Mouse (Mus musculus): ENCODE results near the gene Ankrd13b.
"Not testable (repeated sequence)": the region's sequence is repeated elsewhere in the genome, so short reads cannot be mapped to it uniquely, and the experiment has no call there.

The Ankrd13b gene

DNA sequence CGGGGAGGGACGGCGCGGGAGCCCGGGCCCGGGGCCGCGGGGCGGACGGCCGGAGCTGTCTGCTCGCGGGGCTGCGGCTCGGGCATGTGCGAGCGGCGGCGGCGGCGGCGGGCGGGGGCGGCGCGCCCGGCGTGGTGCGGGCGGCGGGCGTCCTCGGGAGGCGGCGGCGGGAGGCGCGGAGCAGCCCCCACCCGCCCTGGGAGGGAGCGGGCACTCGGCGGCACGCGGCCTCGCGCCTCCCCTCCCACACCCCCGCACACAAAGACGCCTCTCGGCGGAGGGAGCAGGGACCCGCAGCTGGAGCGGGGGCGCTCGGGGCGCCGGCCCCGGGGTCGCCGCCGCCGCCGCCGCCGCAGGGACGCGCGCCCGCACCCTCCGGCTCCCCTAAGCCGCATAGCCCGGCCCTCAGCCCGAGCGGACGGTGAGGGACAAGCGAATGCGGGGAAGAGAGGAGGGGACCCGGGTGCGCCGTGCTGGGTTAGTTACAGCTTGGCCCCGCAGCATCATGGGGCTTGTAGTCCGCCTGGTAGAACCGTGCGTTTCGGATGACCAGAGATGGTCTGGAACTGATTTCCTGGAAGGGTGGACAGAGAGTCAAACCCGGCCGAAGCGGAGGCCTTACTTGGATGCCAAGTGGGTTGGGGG lies at the start of gene Ankrd13b:
Ankrd13b (minus strand) TSS at position 88 of the 645 bp plus-strand sequence.
- DNase-seq (ENCODE audit: low spot score in 2 of 2): peak in 1 of 2 experiments; percentile 78

DNA sequence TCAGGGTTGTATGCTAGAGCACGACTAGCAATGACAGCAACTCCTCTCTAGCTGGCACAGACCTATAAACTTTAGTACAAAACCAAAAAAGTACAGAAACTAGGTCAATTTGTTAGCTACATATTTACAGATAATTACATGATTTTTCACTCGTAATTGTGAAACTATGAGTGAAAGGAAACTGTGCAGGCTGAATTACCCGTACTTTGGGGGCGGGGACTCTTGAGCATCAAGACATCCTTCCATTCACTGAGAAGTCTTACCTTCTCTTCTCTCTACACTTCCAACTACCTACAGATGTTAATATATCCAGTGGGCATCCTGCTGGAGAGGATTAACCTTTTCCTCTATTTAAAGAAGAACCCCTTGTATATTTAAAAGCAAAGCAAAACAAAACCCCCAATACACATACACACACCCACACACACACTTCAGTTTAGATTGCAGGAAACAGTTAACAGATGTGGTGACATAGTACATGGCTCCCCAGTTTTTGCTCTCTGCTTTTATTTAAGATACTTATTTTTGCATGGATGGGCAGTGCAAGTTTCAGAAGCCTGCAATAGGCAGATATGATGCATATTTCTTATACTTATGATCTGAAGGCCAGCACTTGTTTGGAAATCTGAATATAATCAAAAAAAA lies 42.8 kb upstream of the Ankrd13b start:
- no peak for DNase-seq (ENCODE audit: low spot score in 2 of 2)

DNA sequence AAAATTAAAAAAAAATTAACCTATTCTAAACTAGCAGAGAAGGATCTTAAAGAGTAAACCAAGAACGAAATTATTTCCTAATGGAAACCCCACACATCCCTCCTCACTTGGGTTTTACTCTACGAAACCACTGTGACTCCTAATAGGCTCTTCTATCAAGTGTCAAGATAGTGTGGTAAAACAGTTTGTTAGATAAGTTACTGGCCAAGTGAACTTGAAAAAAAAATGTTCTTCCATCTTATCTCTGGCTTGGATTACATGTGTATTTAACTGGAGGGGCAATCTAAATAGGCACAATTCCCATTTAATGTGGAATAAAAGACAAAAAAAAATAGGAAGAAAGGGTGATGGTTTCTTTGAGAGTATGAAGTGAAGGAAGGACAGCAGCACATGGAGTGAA lies 41.4 kb upstream of the Ankrd13b start:
- DNase-seq (ENCODE audit: low spot score in 2 of 2): no peak

DNA sequence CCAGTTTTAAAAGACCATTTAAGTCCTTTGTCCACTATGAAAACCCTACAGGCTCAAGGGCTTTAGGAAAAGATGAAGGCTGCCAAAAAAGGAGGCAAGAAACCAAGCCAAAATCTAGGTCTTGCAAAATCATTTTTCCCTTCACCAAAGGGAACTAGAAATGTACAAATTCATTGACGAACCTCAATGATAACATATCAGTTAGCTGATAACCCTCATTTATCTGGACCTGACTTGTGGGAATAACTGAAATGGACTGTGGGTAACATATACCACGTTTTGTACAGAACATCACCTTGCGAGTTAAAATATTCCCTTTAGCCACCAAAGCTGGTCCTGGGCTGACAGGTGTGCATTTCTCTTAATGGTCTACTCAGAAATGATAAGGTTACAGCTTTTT lies 40.2 kb upstream of the Ankrd13b start:
- no peak for DNase-seq (ENCODE audit: low spot score in 2 of 2)

DNA sequence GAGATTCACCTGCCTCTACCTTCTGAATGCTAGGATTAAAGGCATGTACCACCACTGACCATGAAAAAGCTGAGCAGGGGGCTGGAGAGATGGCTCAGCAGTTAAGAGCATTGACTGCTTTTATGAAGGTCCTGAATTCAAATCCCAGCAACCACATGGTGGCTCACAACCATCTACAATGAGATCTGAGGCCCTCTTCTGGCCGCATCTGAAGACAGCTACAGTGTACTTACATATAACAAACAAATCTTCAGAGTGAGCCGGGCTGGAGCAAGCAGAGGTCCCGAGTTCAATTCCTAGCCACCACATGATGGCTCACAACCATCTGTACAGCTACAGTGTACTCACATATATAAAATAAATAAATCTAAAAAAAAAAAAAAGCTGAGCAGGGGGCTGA lies 38.9 kb upstream of the Ankrd13b start:
- DNase-seq (ENCODE audit: low spot score in 2 of 2): not testable (repeated sequence)

DNA sequence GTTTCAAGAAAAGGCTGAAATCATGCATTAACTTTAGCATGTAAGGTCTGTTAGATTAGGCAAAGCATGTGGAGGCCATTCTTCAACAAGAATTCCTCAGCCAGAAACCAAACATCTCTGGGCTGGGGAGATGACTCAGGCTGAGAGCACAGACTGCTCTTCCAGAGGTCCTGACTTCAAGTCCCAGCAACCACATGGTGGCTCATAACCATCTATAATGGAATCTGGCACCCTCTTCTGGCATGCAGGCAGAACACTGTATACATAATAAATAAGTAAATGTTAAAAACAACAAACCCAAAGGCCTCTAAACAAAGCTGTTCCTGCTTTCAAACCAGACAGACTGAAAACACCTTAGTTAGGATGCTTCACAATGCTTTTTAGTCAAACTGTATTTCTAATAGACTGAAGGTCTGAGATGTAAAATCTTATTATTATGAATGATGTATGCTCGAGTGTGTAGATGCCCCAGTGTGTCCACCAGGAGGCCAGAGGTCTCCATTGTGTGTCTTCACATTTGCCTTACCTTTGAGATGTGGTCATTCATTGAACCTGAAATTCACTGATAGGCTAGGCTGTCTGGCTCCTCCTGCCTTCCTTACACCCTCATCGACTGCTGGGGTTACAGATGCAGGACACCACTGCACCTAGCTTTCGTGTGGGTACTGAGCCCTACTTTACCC lies 36.5 kb upstream of the Ankrd13b start:
- no peak for DNase-seq (ENCODE audit: low spot score in 2 of 2)

DNA sequence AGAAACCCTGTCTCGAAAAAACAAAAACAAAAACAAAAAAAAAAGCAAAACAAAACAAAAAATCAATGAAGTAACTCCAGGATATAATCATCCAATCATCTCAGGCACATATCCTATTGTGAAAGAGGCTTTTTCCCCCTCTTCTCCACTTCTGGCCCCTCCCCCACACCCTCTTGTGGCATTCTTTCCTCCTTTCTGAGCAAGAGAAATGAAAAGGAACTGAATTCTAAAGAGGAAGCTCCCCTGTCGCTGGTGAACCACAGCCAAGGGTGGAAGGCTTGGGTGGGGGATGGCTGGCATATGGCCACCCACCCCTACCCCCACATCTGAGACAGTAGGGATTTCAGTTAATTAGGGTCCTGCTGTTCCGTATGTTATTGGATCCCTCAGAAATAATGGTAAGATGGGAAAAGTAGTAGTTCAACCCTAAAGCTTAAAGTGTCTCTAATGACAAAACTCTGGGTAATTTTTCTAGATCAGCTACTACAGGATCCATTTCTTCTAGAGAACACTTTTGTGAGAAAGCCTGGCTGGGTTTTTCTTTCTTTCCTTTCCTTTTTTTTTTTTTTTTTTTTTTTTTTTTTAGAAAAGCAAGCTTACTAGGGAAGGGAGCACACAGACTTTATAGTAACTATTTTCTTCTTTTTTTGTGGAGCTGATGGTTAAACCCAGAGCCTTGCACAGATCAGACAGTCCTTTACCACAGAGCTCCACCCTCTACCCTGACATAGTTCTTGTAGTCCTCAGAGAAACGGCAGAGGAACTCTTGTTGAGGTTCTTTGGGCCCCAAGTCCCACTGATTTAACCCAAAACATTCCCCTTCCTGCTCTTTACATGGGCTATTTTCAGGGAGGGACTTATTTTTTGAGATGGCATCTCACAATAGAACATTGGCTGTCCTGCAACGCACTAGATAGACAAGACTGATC lies 31.4 kb upstream of the Ankrd13b start:
- peak; percentile 29 to 36 for DNase-seq (ENCODE audit: low spot score in 2 of 2)

DNA sequence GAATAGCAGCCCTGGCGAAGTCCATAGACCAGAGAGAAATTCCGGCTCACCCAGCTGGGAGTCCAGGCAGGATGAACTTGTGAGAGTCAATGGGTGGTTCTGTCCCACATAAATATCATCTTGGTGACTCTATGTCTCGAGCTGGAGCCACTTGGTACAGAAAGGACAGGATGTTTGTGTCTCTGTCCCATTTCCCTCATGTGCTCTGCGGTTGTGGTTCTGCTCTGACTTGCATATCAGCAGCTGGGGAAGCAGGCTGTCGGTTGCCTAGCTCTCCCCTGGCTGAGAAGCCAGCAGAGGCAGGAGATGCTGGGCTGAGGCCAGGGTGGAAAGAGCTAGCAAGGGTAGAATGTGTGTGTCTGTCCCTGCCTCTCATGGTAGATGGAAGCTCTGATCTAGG lies 29.6 kb upstream of the Ankrd13b start, which contains the start of gene Gm10392:
Gm10392 (minus strand) TSS at position 156 of the 400 bp plus-strand sequence.
- peak in 1 of 2 experiments; percentile 22 for DNase-seq (ENCODE audit: low spot score in 2 of 2)

DNA sequence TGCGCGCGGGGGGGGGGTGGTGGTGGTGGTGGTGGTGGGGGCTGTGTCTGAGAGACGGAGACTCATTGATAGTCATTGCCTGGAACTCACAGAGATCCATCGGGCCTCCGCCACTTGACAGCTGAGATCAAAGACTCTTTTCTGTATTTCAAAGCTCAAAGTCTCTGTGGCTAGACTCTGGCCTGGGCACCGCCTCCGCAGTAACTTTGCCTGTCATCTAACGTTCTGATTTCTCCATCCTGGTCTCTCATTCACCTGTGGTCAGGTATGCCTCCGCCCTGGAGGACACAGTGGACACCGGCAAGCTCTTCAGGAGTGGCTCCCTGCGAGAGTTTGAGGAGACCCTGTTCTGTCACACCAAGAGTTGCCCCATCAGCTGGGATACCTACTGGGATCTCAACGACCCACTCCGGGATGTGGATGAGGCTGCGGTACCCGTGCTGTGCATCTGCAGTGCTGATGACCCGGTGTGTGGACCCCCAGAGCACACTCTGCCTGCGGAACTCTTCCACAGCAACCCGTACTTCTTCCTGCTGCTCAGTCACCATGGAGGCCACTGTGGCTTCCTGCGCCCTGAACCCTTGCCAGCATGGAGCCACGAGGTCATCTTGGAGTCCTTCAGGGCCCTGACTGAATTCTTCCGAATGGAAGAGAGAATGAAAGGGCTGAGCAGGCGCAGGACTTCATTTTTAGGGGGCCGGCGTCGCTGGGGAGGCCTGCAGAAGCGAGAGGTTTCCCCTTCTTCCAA lies 28.7 kb upstream of the Ankrd13b start:
- no peak for DNase-seq (ENCODE audit: low spot score in 2 of 2)

DNA sequence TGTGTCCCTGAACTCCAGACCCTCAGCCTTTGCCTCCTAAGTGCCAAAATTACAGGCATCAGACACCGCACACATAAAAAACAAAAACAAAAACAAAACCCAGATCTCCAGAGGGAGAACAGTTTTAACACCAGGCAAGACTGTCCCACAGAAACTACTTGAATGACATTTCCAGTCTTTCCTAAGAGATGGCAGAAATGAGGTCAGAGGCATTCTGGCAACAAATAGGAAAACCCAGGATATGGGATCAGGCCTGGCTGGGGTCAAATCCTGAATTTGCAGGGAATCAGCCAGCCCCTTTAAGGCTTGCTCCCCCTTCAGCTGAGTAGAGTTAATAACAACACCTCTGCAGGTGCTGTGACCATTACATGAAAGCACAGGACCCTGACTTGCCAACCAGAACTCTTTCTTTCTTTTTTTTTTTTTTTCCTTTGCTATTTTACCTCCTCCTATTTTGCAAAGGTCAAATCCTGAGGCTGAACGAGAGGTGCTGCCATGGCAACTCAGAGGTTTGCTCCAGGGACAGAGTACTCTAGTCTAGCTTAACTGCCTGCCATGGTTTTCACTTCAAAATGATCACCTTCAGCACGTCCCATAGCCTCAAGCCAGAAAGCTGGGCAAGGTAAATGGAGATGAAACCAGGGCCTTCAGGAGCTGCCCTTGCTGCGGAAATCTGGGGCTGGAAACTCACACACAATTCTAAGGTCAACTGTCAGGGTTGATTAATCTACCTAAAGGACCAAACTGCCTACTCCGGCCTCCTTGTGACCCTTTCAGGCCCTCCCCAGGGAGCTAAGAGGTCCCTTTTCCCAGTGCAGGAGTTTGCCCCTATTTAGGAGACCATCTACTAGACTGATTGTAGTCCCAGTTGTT lies 27.3 kb upstream of the Ankrd13b start:
- no peak for DNase-seq (ENCODE audit: low spot score in 2 of 2)

DNA sequence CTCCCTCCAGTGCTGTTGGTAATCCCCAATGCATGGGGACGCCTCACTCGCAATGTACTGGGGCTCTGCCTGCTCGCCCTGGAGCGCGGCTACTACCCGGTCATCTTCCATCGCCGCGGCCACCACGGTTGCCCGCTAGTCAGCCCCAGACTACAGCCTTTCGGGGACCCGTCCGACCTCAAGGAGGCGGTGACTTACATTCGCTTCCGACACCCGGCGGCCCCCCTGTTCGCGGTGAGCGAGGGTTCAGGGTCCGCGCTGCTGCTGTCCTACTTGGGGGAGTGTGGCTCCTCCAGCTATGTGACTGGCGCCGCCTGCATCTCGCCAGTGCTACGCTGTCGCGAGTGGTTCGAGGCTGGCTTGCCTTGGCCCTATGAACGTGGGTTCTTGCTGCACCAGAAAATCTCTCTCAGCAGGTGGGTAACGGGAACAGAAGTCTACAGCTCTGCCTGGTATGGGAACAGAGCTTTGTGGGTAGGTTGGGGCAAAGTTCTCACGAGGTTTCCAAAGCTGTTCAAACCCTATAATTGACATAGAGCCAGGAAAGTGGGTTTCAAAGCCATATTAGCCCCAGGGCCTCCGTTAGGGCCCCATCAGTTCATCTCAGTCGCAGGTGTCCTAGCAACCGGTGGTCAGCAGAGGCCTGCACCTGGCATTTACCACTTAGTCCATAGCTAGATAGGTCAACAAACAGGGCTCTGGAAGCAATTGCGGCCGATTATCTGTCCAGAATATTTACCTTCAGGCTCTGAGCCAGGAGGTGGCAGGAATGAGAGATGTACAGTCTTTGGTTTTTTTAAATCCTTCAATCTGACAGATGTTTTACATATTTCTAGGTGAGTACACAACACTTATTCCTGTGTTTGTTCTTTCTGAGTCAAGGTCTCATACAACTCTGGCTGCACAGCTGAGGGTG lies 26.4 kb upstream of the Ankrd13b start, which contains the start of gene Trp53i13:
Trp53i13 (minus strand) TSS at position 344 of the 916 bp plus-strand sequence.
- peak in 1 of 2 experiments; percentile 24 for DNase-seq (ENCODE audit: low spot score in 2 of 2)

DNA sequence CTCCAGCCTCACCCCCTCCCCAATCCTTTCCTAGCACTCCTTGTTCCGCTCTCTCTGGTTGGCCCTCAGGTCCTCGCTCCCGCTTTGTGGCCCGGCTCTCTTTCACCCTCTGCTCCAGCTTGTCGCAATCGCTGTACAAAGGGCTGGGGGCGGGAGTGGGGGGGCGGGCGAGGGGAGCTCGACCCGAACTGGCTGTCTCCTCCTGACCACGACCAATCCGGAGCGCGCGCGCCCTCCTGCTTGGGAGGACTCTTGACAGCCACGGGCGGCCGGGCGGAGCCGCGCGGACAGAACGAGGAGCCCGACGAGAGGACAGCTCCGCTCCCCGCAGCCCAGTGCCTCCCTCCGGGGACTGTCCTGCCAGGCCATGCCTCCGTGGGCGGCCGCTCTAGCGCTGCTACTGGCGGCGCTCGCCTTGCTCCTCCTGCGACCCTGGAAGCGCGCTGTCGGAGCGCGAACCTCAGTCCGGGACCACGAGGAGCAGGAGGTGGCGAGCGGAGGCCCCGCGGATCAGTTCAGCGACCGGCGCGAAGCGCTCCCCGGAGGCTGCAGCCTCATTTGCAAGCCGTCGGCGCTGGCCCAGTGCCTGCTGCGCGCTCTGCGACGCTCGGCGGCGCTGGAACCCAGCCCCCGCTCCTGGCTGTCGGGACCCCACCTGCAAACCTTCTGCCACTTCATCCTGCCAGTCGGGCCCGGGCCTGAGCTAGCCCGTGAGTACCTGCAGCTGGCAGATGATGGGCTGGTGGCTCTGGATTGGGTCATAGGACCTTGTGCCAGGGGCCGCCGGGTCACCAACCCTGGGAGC lies 25.6 kb upstream of the Ankrd13b start, which contains the start of gene Abhd15:
Abhd15 (plus strand) TSS at position 290 of the 805 bp plus-strand sequence.
- DNase-seq (ENCODE audit: low spot score in 2 of 2): peak; percentile 62 to 67

DNA sequence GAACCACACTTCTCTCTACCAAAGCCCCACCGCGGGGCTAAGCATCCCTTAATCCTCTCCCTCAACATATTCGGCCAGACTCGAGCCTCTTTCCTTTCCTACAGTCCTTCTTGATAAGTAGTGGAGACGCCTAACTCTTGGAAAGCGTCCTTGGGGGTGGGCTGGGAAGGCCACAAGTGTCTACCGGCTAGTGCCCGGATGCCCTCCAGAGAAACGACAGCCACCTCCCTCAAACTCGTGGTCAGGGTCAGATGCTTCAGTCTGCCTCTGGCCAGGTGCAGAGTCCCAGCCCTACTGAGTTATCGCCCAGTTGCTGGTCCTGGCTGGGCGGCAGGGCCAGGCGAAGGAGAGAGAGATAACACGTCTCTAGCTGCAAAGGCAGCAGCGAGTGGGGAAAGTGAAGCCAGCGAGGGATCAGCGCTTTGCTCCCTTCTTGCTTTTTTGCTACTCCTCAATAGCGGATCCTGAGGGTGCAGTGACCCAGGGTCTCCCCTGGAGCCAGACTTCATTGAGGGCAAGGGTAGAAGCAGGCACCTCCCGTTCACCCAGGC lies 24.9 kb upstream of the Ankrd13b start:
- peak in 1 of 2 experiments; percentile 13 for DNase-seq (ENCODE audit: low spot score in 2 of 2)

DNA sequence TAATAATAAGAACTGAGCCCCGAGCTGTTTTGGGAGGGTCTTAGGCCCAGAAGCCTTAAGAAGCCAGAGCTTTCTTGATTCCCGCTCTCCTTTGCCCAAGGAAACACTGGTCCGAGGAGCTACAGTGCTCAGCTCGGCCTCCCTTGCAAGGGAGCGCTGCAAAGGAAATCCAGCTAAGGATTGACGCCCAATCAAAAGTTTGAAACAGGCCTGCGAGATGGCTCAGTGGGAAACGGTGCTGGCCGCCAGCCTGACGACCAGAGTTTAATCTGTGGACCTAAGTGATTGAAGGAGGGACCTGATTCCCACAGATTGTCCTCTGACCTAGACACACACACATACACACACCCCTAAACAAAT lies 24.3 kb upstream of the Ankrd13b start:
- DNase-seq (ENCODE audit: low spot score in 2 of 2): no peak

DNA sequence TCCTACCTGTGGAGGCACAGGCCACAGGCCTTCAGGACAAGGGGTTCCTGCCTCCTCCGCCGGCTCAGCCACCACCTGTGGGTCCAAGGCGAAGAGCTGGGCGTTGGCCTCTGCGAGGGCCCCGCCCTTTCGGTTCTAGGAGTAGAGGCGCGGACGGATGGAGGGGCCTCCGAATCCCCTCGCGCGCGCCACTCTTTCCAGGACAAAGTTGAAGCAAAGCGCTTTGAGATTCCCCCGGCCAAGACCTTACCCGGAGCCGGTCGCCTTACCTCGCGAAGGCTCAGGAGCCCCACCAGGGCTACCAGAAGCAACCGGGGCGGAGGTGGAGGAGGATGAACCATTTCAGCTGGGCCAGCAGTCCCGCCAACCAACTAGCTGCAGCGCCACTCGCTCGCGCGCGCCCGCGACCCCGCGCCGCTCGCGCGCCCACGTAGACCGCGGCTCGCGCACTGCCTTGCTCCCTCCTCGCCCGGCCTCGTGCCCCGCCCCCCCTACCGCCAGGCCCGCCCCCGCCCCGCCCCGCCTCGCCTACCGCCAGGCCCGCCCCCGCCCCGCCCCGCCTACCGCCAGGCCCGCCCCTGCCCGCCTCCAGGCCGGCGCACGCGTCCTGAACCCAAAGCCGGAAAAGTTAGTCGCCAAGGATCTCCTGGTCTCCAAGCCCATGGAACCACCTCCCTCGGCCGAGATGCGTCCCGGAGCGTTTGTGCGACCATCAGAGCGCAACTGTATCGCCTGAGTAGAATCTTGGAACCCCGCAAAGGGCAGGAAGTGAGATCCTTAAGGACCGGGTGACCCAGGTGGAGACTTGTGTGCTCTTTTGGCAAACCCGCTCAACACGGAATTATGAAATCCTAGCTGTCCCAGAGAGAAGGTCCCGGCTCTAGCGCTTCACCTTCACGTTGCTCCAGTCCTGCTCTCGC lies 23.7 kb upstream of the Ankrd13b start:
- peak; percentile 59 to 70 for DNase-seq (ENCODE audit: low spot score in 2 of 2)

DNA sequence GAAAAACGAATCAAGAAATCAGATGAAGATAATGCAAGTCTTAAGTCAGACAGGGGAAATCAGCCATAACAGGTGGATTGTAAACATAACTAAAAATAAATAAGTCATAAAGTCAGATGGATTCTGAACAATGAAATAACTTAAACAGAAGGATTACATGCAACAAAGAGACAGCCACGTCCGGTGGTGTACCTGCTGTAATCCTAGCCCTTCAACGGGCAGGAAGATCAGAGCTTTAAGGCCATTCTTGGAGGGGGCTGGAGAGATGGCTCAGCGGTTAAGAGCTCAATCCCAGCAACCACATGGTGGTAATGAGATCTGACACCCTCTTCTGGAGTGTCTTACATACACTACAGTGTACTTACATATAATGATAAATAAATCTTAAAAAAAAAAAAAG lies 21.9 kb upstream of the Ankrd13b start:
- no peak for DNase-seq (ENCODE audit: low spot score in 2 of 2)
